Mouse (Mus musculus) bone marrow macrophage, adult 2 months (primary cell): Measurements from ENCODE around the gene Bcap29.

Experiments
- CTCF ChIP-seq: IDR thresholded peaks from 2 replicates; pipeline ENCODE4 v1.5.1; 2012; ENCODE audit warnings: low read depth, mild to moderate bottlenecking, low read length, moderate library complexity
- POLR2A ChIP-seq: IDR thresholded peaks from 2 replicates; pipeline ENCODE4 v1.6.1; 2012; ENCODE audit warnings: mild to moderate bottlenecking, low read depth, low read length, borderline replicate concordance

DNA sequence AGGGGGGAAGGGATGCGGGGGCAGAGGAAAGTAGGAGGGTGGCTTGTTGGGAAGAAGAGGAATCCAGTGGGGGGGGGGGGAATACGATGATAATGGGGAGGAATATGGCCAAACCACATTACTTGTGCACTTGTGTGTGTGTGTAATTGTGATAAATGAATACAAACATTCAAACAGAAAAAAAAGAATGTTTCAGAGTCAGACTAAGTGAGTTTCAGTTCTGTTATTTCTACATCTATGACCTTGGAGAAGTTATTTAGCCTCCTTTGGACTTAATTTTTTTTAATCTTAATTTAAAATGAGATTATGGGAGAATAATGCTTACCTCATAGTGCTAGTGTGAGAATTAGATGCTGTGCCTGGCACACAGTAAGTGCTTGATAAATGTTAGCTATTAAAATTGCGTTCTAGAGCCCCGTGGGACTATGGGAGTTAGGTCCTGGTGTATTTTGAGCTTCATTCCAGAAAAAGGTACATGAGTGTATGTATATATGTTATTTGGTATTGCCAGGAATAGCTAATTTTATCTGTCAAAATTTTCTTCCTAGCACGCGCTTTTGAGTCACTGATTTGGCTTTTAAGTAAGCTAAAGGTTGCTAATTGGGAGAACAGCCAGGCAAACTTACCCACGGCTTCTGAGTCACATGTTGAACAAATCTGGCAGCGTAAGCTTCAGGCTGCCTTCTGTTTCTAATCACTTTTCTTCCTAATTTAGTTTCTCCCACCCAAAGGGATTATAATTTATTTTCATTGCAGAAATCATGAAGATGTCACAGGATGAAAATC lies 55.6 kb downstream of the Bcap29 start:
- no peak for TF ChIP-seq CTCF
- TF ChIP-seq POLR2A: no peak
